Mouse (Mus musculus) small intestine, adult 2 months (tissue): ENCODE data around the gene Art5.

ENCODE experiments used
- CTCF ChIP-seq: fragments of 200-500 bp; IDR thresholded peaks from 2 replicates; pipeline ENCODE4 v1.5.1; 2012; ENCODE audit warnings: low read depth, mild to moderate bottlenecking, control low read depth, inconsistent platforms, low read length, moderate library complexity, mixed read lengths; ENCODE audit not compliant: insufficient replicate concordance, insufficient read length; ENCODE audit errors: extremely low read depth
- POLR2A ChIP-seq: fragments of 200-500 bp; IDR thresholded peaks from 2 replicates; pipeline ENCODE4 v1.6.1; 2012; ENCODE audit warnings: low read depth, mild to moderate bottlenecking, control low read depth, inconsistent platforms, low read length, moderate library complexity

- no peak for TF ChIP-seq CTCF
- TF ChIP-seq POLR2A: no peak
Observed at GRCm38 (mm10) chr7:102109171-102109570, at the start of gene Art5.
